Mouse (Mus musculus): ENCODE data around the gene Filip1l. TPM values are rescaled to one million over a fixed set of nuclear protein-coding genes. Genes with fewer than 3 reads are reported as not detected.

Gene Filip1l
- total RNA-seq, 2 experiments from 2014 or later = 22.6 to 23.5 TPM

DNA sequence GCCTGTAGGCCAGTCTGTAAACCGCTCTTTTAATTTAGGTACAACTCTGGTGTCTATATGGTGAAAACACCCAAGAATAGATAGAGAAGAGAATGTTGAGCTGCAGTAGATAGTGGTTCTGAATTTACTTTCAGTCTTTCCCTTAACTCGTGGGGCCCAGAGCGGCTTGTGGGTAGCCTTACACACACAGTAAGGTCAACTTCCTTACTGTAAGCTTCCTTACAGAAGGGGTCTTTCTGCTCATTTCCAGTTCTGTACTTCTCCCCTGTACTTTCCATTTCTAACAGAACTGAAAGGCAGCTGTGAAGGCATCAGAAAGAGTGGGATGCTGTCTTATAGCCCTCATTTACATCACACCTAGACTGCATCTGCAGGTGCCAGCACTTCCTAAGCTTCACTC lies 78.4 kb downstream of the Filip1l start:
- no peak for DNase-seq (ENCODE audit: low spot score in 2 of 2)

GRCm38 (mm10) chr16:57433173-57433572 lies 80.3 kb downstream of the Filip1l start:
- no peak for DNase-seq (ENCODE audit: low spot score in 2 of 2)

DNA sequence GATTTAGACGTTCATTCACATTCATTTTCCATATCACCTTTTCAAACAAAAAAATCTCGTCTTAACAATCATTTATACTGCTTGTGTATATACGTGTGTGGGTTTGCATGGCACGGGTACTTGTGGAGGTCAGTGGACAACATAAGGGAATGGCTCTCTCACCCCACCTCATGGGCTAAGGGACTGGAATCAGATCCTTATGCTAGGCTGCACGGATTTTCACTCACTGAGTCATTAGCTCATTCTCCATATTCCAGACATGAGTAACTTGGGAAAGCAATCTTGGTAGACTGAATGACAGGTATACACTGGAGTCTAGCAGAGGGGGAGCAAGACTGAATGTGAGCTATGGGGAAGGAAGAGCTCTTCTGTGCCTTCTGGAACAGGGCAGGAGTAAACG lies 80.8 kb downstream of the Filip1l start:
- DNase-seq (ENCODE audit: low spot score in 2 of 2) = no peak

DNA sequence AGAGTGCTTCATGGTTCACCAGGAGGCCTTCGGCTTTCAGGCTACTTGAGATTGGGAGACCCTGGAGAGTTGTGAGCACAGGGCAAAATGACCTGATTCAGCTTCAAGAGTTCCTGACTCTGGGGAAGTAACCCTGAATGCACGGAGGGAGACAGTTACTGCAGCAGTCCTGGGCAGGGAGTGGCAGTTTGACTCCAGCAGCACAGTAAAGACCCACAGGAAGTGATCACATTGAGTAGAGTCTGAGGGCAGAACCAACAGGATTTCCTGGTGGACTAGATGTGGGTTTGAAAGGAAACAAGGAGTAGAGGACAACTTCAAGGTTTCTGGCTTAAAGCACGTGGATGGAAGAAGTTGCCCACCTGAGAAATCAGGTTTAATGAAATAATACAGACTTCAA lies 81.7 kb downstream of the Filip1l start:
- no peak for DNase-seq (ENCODE audit: low spot score in 2 of 2)

- DNase-seq (ENCODE audit: low spot score in 2 of 2) = no peak
Observed at GRCm38 (mm10) chr16:57437523-57438287, 84.8 kb downstream of the Filip1l start.

- DNase-seq (ENCODE audit: low spot score in 2 of 2) = no peak
Observed at GRCm38 (mm10) chr16:57438288-57438685, 85.4 kb downstream of the Filip1l start.

DNA sequence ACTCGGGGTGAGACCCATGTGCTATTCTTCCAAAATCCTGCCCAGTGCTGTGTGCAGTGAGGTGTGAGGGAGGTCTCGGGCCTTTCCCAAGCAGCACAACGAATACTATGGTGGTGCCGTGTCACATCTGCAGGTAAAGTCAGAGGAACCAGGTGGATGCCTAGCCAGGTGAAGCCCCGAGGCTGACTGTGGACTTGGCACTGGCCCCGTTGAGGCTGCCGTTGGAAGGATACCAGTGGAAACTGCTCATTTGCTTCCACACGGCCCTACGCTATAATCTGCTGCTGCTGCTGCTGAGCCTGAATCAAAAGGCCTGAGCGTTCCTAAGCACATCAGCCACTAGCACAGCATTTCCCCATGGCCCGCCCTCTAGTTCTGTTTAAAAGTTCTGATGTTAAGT lies 86.3 kb downstream of the Filip1l start:
- no peak for DNase-seq (ENCODE audit: low spot score in 2 of 2)

DNA sequence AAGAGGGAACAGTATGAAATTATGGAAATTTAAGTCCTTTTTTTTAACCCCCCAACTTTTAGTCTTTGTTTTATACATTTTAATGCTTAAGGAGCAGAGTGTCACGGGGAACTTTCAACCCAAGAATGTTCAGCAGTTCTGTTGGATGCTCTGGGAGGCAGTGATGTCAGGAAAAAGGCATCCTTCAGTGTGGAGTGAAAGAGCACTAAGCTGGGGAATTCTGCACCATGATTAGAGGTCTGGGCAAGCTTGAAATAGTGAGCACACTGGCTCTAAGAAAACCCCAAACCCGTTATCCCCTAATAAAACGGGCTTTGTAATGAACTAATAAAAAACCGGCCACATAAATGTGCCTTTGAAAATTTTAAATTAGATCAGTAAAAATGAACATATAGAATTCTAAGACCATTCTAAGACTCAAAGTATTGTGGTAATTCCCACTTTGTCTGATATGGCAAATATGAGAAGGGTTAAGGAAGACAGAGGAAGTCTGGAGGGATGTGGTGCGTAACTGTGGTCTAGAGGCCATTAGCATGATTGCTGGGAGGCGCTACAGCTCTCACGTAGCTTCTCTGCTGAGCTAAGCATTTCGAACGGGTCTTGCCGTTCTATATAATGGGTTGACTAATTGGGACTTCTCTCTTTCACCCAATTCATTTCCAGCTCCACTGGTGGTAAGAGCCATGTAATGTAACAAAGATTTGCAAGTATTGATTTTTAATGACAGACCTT lies 88.0 kb downstream of the Filip1l start:
- no peak for DNase-seq (ENCODE audit: low spot score in 2 of 2)

GRCm38 (mm10) chr16:57445096-57446094 lies 92.5 kb downstream of the Filip1l start:
- DNase-seq (ENCODE audit: low spot score in 2 of 2) = no peak

GRCm38 (mm10) chr16:57453009-57453408 lies 100.1 kb downstream of the Filip1l start:
- DNase-seq (ENCODE audit: low spot score in 2 of 2) = no peak

- DNase-seq (ENCODE audit: low spot score in 2 of 2) = no peak
Observed at GRCm38 (mm10) chr16:57454106-57454763, 101.3 kb downstream of the Filip1l start.

DNA sequence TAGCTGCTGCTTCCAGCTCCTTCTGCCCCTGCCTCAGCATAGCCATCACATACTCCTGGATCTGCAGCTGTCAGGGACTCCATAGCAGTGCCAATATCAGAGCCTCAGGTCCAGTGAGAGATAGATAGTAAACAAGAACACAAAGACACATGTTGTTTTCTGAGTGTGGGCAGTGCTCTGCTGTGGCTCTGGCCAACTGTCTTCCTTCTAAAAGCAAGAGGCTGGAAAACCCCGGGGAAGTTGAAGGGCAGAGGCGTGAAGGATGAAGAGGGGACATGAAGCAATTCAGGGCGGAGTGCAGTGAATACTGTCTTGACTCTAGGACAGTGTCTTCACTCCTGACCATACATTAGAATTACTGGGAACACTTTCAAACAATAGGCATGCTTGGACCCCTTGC lies 102.7 kb downstream of the Filip1l start:
- DNase-seq (ENCODE audit: low spot score in 2 of 2) = no peak

DNA sequence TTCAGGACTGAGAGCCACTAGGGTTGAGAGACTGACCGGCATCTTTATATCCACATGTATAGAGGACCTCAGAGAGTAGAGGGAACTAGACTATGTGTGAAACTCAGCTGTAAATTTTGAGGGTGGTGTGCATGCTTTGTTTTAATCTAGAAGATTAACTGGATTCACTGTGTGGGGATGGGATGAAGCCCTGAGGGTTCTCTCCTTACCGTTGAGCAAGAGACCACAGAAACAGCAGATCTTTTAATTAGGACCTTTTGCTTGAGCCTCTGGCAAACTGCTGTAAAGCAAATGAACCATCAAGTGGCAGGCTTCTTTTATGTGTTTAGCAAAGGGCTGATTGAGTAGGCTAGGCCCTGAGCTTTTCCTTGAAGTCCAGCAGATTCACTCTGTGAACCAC lies 103.1 kb downstream of the Filip1l start:
- DNase-seq (ENCODE audit: low spot score in 2 of 2) = no peak

- DNase-seq (ENCODE audit: low spot score in 2 of 2) = no peak
Observed at GRCm38 (mm10) chr16:57465386-57465913, 112.6 kb downstream of the Filip1l start.

GRCm38 (mm10) chr16:57469301-57469700 lies 116.4 kb downstream of the Filip1l start:
- DNase-seq (ENCODE audit: low spot score in 2 of 2) = no peak

GRCm38 (mm10) chr16:57469869-57470268 lies 117.0 kb downstream of the Filip1l start:
- DNase-seq (ENCODE audit: low spot score in 2 of 2) = no peak

GRCm38 (mm10) chr16:57470286-57470830 lies 117.5 kb downstream of the Filip1l start:
- DNase-seq (ENCODE audit: low spot score in 2 of 2) = no peak

- DNase-seq (ENCODE audit: low spot score in 2 of 2) = no peak
Observed at GRCm38 (mm10) chr16:57471071-57471470, 118.2 kb downstream of the Filip1l start.

GRCm38 (mm10) chr16:57473415-57474085 lies 120.7 kb downstream of the Filip1l start:
- DNase-seq (ENCODE audit: low spot score in 2 of 2) = no peak

DNA sequence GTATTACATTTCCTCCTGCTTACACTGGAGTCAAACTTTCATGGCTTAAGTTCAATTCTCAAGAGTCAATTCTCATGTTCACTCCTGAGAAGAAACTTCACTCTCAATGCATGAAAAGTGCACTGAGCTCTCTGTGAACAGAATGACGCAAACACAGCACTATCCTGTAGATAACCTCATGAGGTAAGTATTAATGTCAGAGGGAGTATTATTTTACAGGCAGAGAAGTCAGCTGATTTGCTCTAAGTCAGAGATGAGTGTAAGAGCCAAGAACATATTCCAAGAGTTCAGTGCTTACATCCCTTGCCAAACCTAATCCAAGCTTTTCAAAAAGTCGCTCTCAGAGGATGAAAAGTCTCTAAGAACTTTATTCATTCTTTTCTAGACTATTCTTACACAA lies 125.6 kb downstream of the Filip1l start:
- no peak for DNase-seq (ENCODE audit: low spot score in 2 of 2)

Measured in adrenal gland, postnatal 4 days (tissue).